Mouse (Mus musculus): ENCODE results near the gene Ssh3. TPM values are rescaled to one million over a fixed set of nuclear protein-coding genes. Genes with fewer than 3 reads are reported as not detected.

Ssh3 gene
- polyA plus RNA-seq, 1 experiment from 2014 or later, result 21.2 TPM

- H3K27me3 ChIP-seq (replicated peaks; ENCODE audit: control insufficient read depth, insufficient read depth, low read length), result no peaks in the 10 kb centered on the region
- 97% methylated on average over 9 of the region's 9 CpGs for WGBS
- no peak overlapping the region for H3K4me2 ChIP-seq (ENCODE audit: low read length)
- H3K9me3 ChIP-seq (ENCODE audit: control insufficient read depth, low read length), result peaks cover 7% of the 10 kb centered on the region
- H3K9ac ChIP-seq (ENCODE audit: low read depth, low read length), result no peak overlapping the region
- peaks cover 14% of the 10 kb centered on the region for H3K36me3 ChIP-seq (ENCODE audit: control insufficient read depth, insufficient read depth, low read length)
- no peak overlapping the region for H3K4me3 ChIP-seq (ENCODE audit: low read length)
- no peak overlapping the region for H3K27ac ChIP-seq (ENCODE audit: low read depth, low read length)
- ATAC-seq, result no peak
- peaks cover 17% of the 10 kb centered on the region for H3K4me1 ChIP-seq (ENCODE audit: control insufficient read depth, insufficient read depth, low read depth, low read length)
Observed at GRCm38 (mm10) chr19:4280425-4280824, 11.4 kb upstream of the Ssh3 start.

- H3K9ac ChIP-seq (ENCODE audit: low read depth, low read length), result no peak overlapping the region
- no peak overlapping the region for H3K27ac ChIP-seq (ENCODE audit: low read depth, low read length)
- no peak overlapping the region for H3K4me2 ChIP-seq (ENCODE audit: low read length)
- no peak overlapping the region for H3K4me3 ChIP-seq (ENCODE audit: low read length)
- ATAC-seq, result no peak
- 98% methylated on average over 1 of the region's 1 CpGs for WGBS
- H3K9me3 ChIP-seq (ENCODE audit: control insufficient read depth, low read length), result peaks cover 7% of the 10 kb centered on the region
- H3K4me1 ChIP-seq (ENCODE audit: control insufficient read depth, insufficient read depth, low read depth, low read length), result peaks cover 17% of the 10 kb centered on the region
- H3K27me3 ChIP-seq (replicated peaks; ENCODE audit: control insufficient read depth, insufficient read depth, low read length), result no peaks in the 10 kb centered on the region
- H3K36me3 ChIP-seq (ENCODE audit: control insufficient read depth, insufficient read depth, low read length), result peaks cover 14% of the 10 kb centered on the region
Observed at GRCm38 (mm10) chr19:4279487-4279886, 10.5 kb upstream of the Ssh3 start.

- Histone ChIP-seq H3K27ac (ENCODE audit: low read depth, low read length) (no peak overlapping the region), H3K4me1 (ENCODE audit: control insufficient read depth, insufficient read depth, low read depth, low read length) (peaks cover 10% of the 10 kb centered on the region), H3K36me3 (ENCODE audit: control insufficient read depth, insufficient read depth, low read length) (peaks cover 5% of the 10 kb centered on the region), H3K9me3 (ENCODE audit: control insufficient read depth, low read length) (peaks cover 2% of the 10 kb centered on the region), H3K9ac (ENCODE audit: low read depth, low read length) (no peak overlapping the region), H3K4me2 (ENCODE audit: low read length) (no peak overlapping the region), H3K27me3 (replicated peaks; ENCODE audit: control insufficient read depth, insufficient read depth, low read length) (peaks cover 5% of the 10 kb centered on the region; the same call in 1 of the 2 replicates), H3K4me3 (ENCODE audit: low read length) (no peak overlapping the region)
- WGBS, result 94% methylated on average over 11 of the region's 11 CpGs
- no peak for ATAC-seq
Observed at GRCm38 (mm10) chr19:4270972-4271371, 2.0 kb upstream of the Ssh3 start.

- H3K9me3 ChIP-seq (ENCODE audit: control insufficient read depth, low read length), result no peaks in the 10 kb centered on the region
- no peak overlapping the region for H3K4me2 ChIP-seq (ENCODE audit: low read length)
- WGBS, result 67% methylated on average over 6 of the region's 6 CpGs
- no peak overlapping the region for H3K4me3 ChIP-seq (ENCODE audit: low read length)
- H3K27ac ChIP-seq (ENCODE audit: low read depth, low read length), result no peak overlapping the region
- H3K4me1 ChIP-seq (ENCODE audit: control insufficient read depth, insufficient read depth, low read depth, low read length), result peaks cover 10% of the 10 kb centered on the region
- H3K9ac ChIP-seq (ENCODE audit: low read depth, low read length), result no peak overlapping the region
- peaks cover 3% of the 10 kb centered on the region for H3K36me3 ChIP-seq (ENCODE audit: control insufficient read depth, insufficient read depth, low read length)
- ATAC-seq, result no peak
- H3K27me3 ChIP-seq (replicated peaks; ENCODE audit: control insufficient read depth, insufficient read depth, low read length), result peaks cover 5% of the 10 kb centered on the region; the same call in 1 of the 2 replicates
Observed at GRCm38 (mm10) chr19:4270187-4270586, 1.2 kb upstream of the Ssh3 start.

- ATAC-seq, result no peak
- H3K4me1 ChIP-seq (ENCODE audit: control insufficient read depth, insufficient read depth, low read depth, low read length), result peaks cover 10% of the 10 kb centered on the region
- no peak overlapping the region for H3K4me3 ChIP-seq (ENCODE audit: low read length)
- H3K4me2 ChIP-seq (ENCODE audit: low read length), result no peak overlapping the region
- H3K27ac ChIP-seq (ENCODE audit: low read depth, low read length), result no peak overlapping the region
- no peaks in the 10 kb centered on the region for H3K9me3 ChIP-seq (ENCODE audit: control insufficient read depth, low read length)
- 73% methylated on average over 4 of the region's 4 CpGs for WGBS
- peaks cover 4% of the 10 kb centered on the region; the same call in 1 of the 2 replicates for H3K27me3 ChIP-seq (replicated peaks; ENCODE audit: control insufficient read depth, insufficient read depth, low read length)
- H3K36me3 ChIP-seq (ENCODE audit: control insufficient read depth, insufficient read depth, low read length), result peaks cover 3% of the 10 kb centered on the region; the same call in 1 of the 2 replicates
- no peak overlapping the region for H3K9ac ChIP-seq (ENCODE audit: low read depth, low read length)
Observed at GRCm38 (mm10) chr19:4265956-4266355, 3.0 kb downstream of the Ssh3 start.

- 92% methylated on average over 6 of the region's 6 CpGs for WGBS
Observed at GRCm38 (mm10) chr19:4264171-4264780, 4.7 kb downstream of the Ssh3 start.

GRCm38 (mm10) chr19:4263702-4264101, 5.3 kb downstream of the Ssh3 start:
- no peaks in the 10 kb centered on the region for H3K27me3 ChIP-seq (replicated peaks; ENCODE audit: control insufficient read depth, insufficient read depth, low read length)
- no peak overlapping the region for H3K27ac ChIP-seq (ENCODE audit: low read depth, low read length)
- no peak overlapping the region for H3K9ac ChIP-seq (ENCODE audit: low read depth, low read length)
- no peak overlapping the region for H3K4me2 ChIP-seq (ENCODE audit: low read length)
- 0 out of 2 replicates have a peak, but pooled peaks have one; percentile 5 for ATAC-seq
- no peaks in the 10 kb centered on the region for H3K36me3 ChIP-seq (ENCODE audit: control insufficient read depth, insufficient read depth, low read length)
- WGBS, result 69% methylated on average over 14 of the region's 14 CpGs
- H3K4me1 ChIP-seq (ENCODE audit: control insufficient read depth, insufficient read depth, low read depth, low read length), result peaks cover 4% of the 10 kb centered on the region; the same call in 1 of the 2 replicates
- H3K9me3 ChIP-seq (ENCODE audit: control insufficient read depth, low read length), result no peaks in the 10 kb centered on the region
- no peak overlapping the region for H3K4me3 ChIP-seq (ENCODE audit: low read length)

More at GRCm38 (mm10) chr19:4264171-4264780, 4.7 kb downstream of the Ssh3 start:
- Histone ChIP-seq H3K36me3 (ENCODE audit: control insufficient read depth, insufficient read depth, low read length) (no peaks in the 10 kb centered on the region), H3K4me2 (ENCODE audit: low read length) (no peak overlapping the region), H3K27ac (ENCODE audit: low read depth, low read length) (no peak overlapping the region), H3K27me3 (replicated peaks; ENCODE audit: control insufficient read depth, insufficient read depth, low read length) (no peaks in the 10 kb centered on the region), H3K4me1 (ENCODE audit: control insufficient read depth, insufficient read depth, low read depth, low read length) (peaks cover 10% of the 10 kb centered on the region), H3K4me3 (ENCODE audit: low read length) (no peak overlapping the region), H3K9me3 (ENCODE audit: control insufficient read depth, low read length) (no peaks in the 10 kb centered on the region), H3K9ac (ENCODE audit: low read depth, low read length) (no peak overlapping the region)
- no peak for ATAC-seq

- no peak for ATAC-seq
- Histone ChIP-seq H3K4me3 (ENCODE audit: low read length) (no peak overlapping the region), H3K4me2 (ENCODE audit: low read length) (no peak overlapping the region), H3K4me1 (ENCODE audit: control insufficient read depth, insufficient read depth, low read depth, low read length) (peaks cover 4% of the 10 kb centered on the region), H3K36me3 (ENCODE audit: control insufficient read depth, insufficient read depth, low read length) (no peaks in the 10 kb centered on the region), H3K27me3 (replicated peaks; ENCODE audit: control insufficient read depth, insufficient read depth, low read length) (no peaks in the 10 kb centered on the region), H3K9ac (ENCODE audit: low read depth, low read length) (no peak overlapping the region), H3K27ac (ENCODE audit: low read depth, low read length) (no peak overlapping the region), H3K9me3 (ENCODE audit: control insufficient read depth, low read length) (no peaks in the 10 kb centered on the region)
- 84% methylated on average over 6 of the region's 6 CpGs for WGBS
Observed at GRCm38 (mm10) chr19:4262756-4263155, 6.2 kb downstream of the Ssh3 start.

GRCm38 (mm10) chr19:4261038-4261698, 7.8 kb downstream of the Ssh3 start:
- H3K4me3 ChIP-seq (ENCODE audit: low read length), result no peak overlapping the region
- ATAC-seq, result no peak
- no peak overlapping the region for H3K4me2 ChIP-seq (ENCODE audit: low read length)
- H3K36me3 ChIP-seq (ENCODE audit: control insufficient read depth, insufficient read depth, low read length), result no peaks in the 10 kb centered on the region
- 55% methylated on average over 8 of the region's 8 CpGs for WGBS
- H3K9me3 ChIP-seq (ENCODE audit: control insufficient read depth, low read length), result no peaks in the 10 kb centered on the region
- no peak overlapping the region for H3K9ac ChIP-seq (ENCODE audit: low read depth, low read length)
- H3K27ac ChIP-seq (ENCODE audit: low read depth, low read length), result no peak overlapping the region
- H3K4me1 ChIP-seq (ENCODE audit: control insufficient read depth, insufficient read depth, low read depth, low read length), result peaks cover 5% of the 10 kb centered on the region
- H3K27me3 ChIP-seq (replicated peaks; ENCODE audit: control insufficient read depth, insufficient read depth, low read length), result no peaks in the 10 kb centered on the region

All from hindbrain, embryonic 16.5 days (tissue).